Mouse (Mus musculus) right cerebral cortex, postnatal 14 days (tissue): ENCODE results near the gene Olfr362.
"Not testable (repeated sequence)": the region's sequence is repeated elsewhere in the genome, so short reads cannot be mapped to it uniquely, and the experiment has no call there.

Experiments used
- DNase-seq: peaks from one replicate; pipeline ENCODE4 v3.0.0; 2022

The Olfr362 gene

DNA sequence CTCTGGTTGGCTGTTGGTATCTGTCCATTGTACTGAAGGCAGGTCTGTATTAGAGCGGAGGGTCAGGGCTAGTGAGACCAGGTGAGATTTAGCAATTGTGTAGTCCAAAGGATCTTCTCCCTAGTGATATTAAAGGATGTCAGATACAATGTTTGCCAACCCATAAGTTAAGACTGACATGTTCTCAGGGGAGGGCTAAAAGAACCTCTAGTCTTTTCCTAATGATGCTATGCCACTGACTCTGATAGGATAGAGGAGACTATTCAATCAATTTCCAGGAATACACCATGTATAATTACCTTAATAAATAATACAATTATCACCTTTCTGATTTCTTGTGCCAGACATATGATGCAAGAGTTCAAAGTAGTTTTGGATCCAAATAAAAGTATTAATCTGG lies at the start of gene Olfr362:
Gene Olfr362 (minus strand): TSS at position 101 of the 400 bp plus-strand sequence.
- DNase-seq = no peak

DNA sequence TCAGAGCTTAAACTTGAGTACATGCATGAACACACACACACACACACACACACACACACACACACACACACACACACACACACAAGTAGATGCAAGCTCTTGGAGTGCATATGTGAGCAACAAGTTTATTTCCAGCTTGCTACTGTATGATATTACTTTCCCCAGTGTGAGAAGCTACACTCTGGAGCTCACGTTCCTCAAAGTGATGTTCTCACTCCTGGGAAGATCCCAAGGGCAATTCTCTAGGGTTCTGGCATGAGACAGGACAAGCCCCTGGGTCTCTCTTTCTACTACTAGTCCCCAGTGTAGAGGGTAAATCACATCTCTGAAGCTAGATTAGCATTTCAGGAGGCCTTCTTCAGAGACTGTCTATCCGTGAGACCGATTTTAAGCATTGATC lies 21.3 kb upstream of the Olfr362 start, which contains the start of gene Olfr364-ps1:
Gene Olfr364-ps1 (plus strand): TSS at position 301 of the 400 bp plus-strand sequence.
- DNase-seq = no peak

DNA sequence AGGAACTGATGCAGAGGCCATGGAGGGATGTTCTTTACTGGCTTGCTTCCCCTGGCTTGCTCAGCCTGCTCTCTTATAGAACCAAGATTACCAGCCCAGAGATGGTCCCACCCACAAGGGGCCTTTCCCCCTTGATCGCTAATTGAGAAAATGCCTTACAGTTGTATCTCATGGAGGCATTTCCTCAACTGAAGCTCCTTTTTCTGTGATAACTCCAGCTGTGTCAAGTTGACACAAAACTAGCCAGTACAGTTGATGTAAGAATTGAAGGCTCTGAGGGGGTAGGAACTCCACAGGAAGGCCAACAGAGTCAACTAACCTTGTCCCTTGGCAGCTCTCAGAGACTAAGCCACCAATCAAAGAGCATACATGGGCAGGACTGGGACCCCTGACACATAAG lies 28.5 kb downstream of the Olfr362 start, which contains the start of gene Olfr361:
Gene Olfr361 (minus strand): TSS at position 101 of the 400 bp plus-strand sequence.
- DNase-seq = not testable (repeated sequence)

DNA sequence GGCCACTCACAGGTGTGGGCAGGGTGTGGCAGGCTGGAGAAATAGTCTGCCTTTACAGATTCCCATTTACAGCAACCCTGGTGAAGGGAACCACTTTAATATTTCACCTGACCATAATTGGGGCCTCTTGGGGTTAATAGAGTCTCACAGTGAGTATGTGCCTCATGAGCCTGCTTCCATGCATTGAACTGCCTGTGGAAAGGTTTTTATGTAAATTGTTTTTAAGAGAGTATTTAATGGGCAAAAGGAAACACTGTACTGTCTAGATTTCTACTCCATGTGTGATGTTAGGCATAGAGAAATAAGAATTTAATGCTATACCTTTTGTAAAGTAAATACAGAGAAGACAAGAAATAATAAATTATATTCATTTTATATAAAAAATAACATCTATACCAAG lies 52.3 kb downstream of the Olfr362 start, which contains the start of gene Olfr360:
Gene Olfr360 (plus strand): TSS at position 301 of the 400 bp plus-strand sequence.
- DNase-seq = no peak
